Mouse (Mus musculus) embryonic facial prominence, embryonic 14.5 days (tissue): ENCODE data around the gene Map4. TPM values are rescaled to one million over a fixed set of nuclear protein-coding genes. Genes with fewer than 3 reads are reported as not detected.

Experiments
- ATAC-seq: fragments of 200-750 bp; cut with Nextera tagmentation; 2 replicates; pipeline ENCODE4 v1.8.0; 2017; ENCODE audit warnings: low read depth, moderate number of reproducible peaks, moderate TSS enrichment
- DNase-seq: peaks from one replicate; pipeline ENCODE4 v3.0.0-alpha.2; 2015; ENCODE audit warnings: low spot score
- H3K27ac ChIP-seq: fragments of 300-500 bp; sonication (generic); replicated peaks from 2 replicates; pipeline ENCODE4 v1.5.1; 2014; ENCODE audit warnings: low read depth, mild to moderate bottlenecking, low read length, moderate library complexity
- H3K27me3 ChIP-seq: fragments of 300-500 bp; sonication (generic); replicated peaks from 2 replicates; pipeline ENCODE4 v1.6.1; 2014; ENCODE audit warnings: low read length; ENCODE audit not compliant: control insufficient read depth, insufficient read depth
- H3K36me3 ChIP-seq: fragments of 300-500 bp; sonication (generic); 2 replicates; pipeline ENCODE4 v1.6.1; 2014; ENCODE audit warnings: low read length, mixed read lengths; ENCODE audit not compliant: control insufficient read depth, insufficient read depth
- H3K4me1 ChIP-seq: fragments of 300-500 bp; sonication (generic); 2 replicates; pipeline ENCODE4 v1.6.1; 2014; ENCODE audit warnings: antibody characterized with exemption, low read length; ENCODE audit not compliant: control insufficient read depth, insufficient read depth
- H3K4me2 ChIP-seq: fragments of 300-500 bp; sonication (generic); 2 replicates; pipeline ENCODE4 v1.6.1; 2014; ENCODE audit warnings: low read depth, mild to moderate bottlenecking, low read length, moderate library complexity, mixed read lengths
- H3K4me3 ChIP-seq: fragments of 300-500 bp; sonication (generic); 2 replicates; pipeline ENCODE4 v1.5.1; 2014; ENCODE audit warnings: low read depth, mild to moderate bottlenecking, low read length
- H3K9ac ChIP-seq: fragments of 300-500 bp; sonication (generic); 2 replicates; pipeline ENCODE4 v1.6.1; 2014; ENCODE audit warnings: low read depth, mild to moderate bottlenecking, low read length, moderate library complexity, mixed read lengths
- H3K9me3 ChIP-seq: fragments of 300-500 bp; sonication (generic); 2 replicates; pipeline ENCODE4 v1.6.1; 2016; ENCODE audit warnings: low read length; ENCODE audit not compliant: control insufficient read depth
- WGBS: fragments of 180-500 bp; shearing (Covaris S2); extraction: QIAGEN DNeasy Blood & Tissue Kit; methylation state at CpG from one replicate; pipeline ENCODE4 v1.1.7; 2014; 5-methylcytosine and 5-hydroxymethylcytosine counted together
- polyA plus RNA-seq: library from polyadenylated mRNA; unstranded; fragments of >200 nt; fragmentation: Nextera tagmentation; extraction: Ambion mirVana; gene quantifications from 2 replicates; pipeline ENCODE4 v1.2.1, GENCODE M21; 2014

Map4 gene
- polyA plus RNA-seq, 1 experiment from 2014 or later = 112 TPM

GRCm38 (mm10) chr9:109985416-109985815, 54.2 kb downstream of the Map4 start:
- ATAC-seq = peak; percentile 85; the same call in 1 of the 2 replicates
- Histone ChIP-seq H3K9me3 (no peaks in the 10 kb centered on the region), H3K4me2 (no peak overlapping the region), H3K9ac (no peak overlapping the region), H3K27me3 (no peaks in the 10 kb centered on the region), H3K4me3 (no peak overlapping the region), H3K4me1 (no peaks in the 10 kb centered on the region), H3K36me3 (peaks cover 25% of the 10 kb centered on the region; the same call in 1 of the 2 replicates), H3K27ac (no peak overlapping the region)
- peak; percentile 72 for DNase-seq
- 29% methylated on average over 4 of the region's 4 CpGs for WGBS

GRCm38 (mm10) chr9:109989084-109989483, 57.8 kb downstream of the Map4 start:
- Histone ChIP-seq H3K9me3 (no peaks in the 10 kb centered on the region), H3K4me3 (no peak overlapping the region)
- ATAC-seq = no peak

GRCm38 (mm10) chr9:109997441-109997840, 66.2 kb downstream of the Map4 start:
- no peaks in the 10 kb centered on the region for H3K4me1 ChIP-seq
- WGBS = 80% methylated on average over 4 of the region's 4 CpGs
- no peaks in the 10 kb centered on the region for H3K27me3 ChIP-seq
- DNase-seq (no peak), ATAC-seq (no peak)
- peaks cover 12% of the 10 kb centered on the region; the same call in 1 of the 2 replicates for H3K36me3 ChIP-seq
- H3K4me2 ChIP-seq = no peak overlapping the region
- no peak overlapping the region for H3K4me3 ChIP-seq
- H3K9me3 ChIP-seq = no peaks in the 10 kb centered on the region
- H3K27ac ChIP-seq = no peak overlapping the region
- no peak overlapping the region for H3K9ac ChIP-seq

More at GRCm38 (mm10) chr9:109989084-109989483, 57.8 kb downstream of the Map4 start:
- no peaks in the 10 kb centered on the region for H3K36me3 ChIP-seq
- H3K27ac ChIP-seq = no peak overlapping the region
- WGBS = 86% methylated on average over 1 of the region's 1 CpGs
- H3K27me3 ChIP-seq = no peaks in the 10 kb centered on the region
- DNase-seq = no peak
- H3K9ac ChIP-seq = no peak overlapping the region
- H3K4me2 ChIP-seq = no peak overlapping the region
- no peaks in the 10 kb centered on the region for H3K4me1 ChIP-seq

GRCm38 (mm10) chr9:110001946-110002345, 70.7 kb downstream of the Map4 start:
- no peaks in the 10 kb centered on the region for H3K27me3 ChIP-seq
- H3K27ac ChIP-seq = no peak overlapping the region
- peaks cover 12% of the 10 kb centered on the region; the same call in 1 of the 2 replicates for H3K36me3 ChIP-seq
- H3K9ac ChIP-seq = no peak overlapping the region
- H3K4me1 ChIP-seq = no peaks in the 10 kb centered on the region
- WGBS = 68% methylated on average over 1 of the region's 1 CpGs
- no peak overlapping the region for H3K4me3 ChIP-seq
- no peak for ATAC-seq
- H3K9me3 ChIP-seq = no peaks in the 10 kb centered on the region
- H3K4me2 ChIP-seq = no peak overlapping the region
- DNase-seq = no peak

GRCm38 (mm10) chr9:110002413-110002812, 71.2 kb downstream of the Map4 start:
- ATAC-seq = no peak
- WGBS = 77% methylated on average over 3 of the region's 3 CpGs
- Histone ChIP-seq H3K4me3 (no peak overlapping the region), H3K9me3 (no peaks in the 10 kb centered on the region), H3K9ac (no peak overlapping the region), H3K4me2 (no peak overlapping the region), H3K4me1 (no peaks in the 10 kb centered on the region), H3K27me3 (no peaks in the 10 kb centered on the region), H3K36me3 (peaks cover 12% of the 10 kb centered on the region; the same call in 1 of the 2 replicates), H3K27ac (no peak overlapping the region)
- DNase-seq = no peak

- Histone ChIP-seq H3K9me3 (no peaks in the 10 kb centered on the region), H3K27me3 (no peaks in the 10 kb centered on the region), H3K9ac (no peak overlapping the region), H3K4me2 (no peak overlapping the region), H3K27ac (no peak overlapping the region), H3K4me3 (no peak overlapping the region), H3K36me3 (no peaks in the 10 kb centered on the region), H3K4me1 (no peaks in the 10 kb centered on the region)
- no peak for ATAC-seq
- no peak for DNase-seq
- WGBS = 69% methylated on average over 7 of the region's 7 CpGs
Measured at GRCm38 (mm10) chr9:110019224-110019623, 88.0 kb downstream of the Map4 start.

- H3K27me3 ChIP-seq = no peaks in the 10 kb centered on the region
Measured at GRCm38 (mm10) chr9:110020405-110020804, 89.1 kb downstream of the Map4 start.

GRCm38 (mm10) chr9:110021463-110021862, 90.2 kb downstream of the Map4 start:
- no peaks in the 10 kb centered on the region for H3K4me1 ChIP-seq
- DNase-seq (no peak), ATAC-seq (no peak)
- no peak overlapping the region for H3K9ac ChIP-seq
- H3K4me2 ChIP-seq = no peak overlapping the region
- H3K27me3 ChIP-seq = no peaks in the 10 kb centered on the region
- no peaks in the 10 kb centered on the region for H3K9me3 ChIP-seq
- H3K27ac ChIP-seq = no peak overlapping the region
- peaks cover 6% of the 10 kb centered on the region; the same call in 1 of the 2 replicates for H3K36me3 ChIP-seq
- H3K4me3 ChIP-seq = no peak overlapping the region
- 97% methylated on average over 1 of the region's 1 CpGs for WGBS

More at GRCm38 (mm10) chr9:110020405-110020804, 89.1 kb downstream of the Map4 start:
- Histone ChIP-seq H3K4me2 (no peak overlapping the region), H3K36me3 (no peaks in the 10 kb centered on the region), H3K9me3 (no peaks in the 10 kb centered on the region), H3K27ac (no peak overlapping the region), H3K9ac (no peak overlapping the region), H3K4me1 (no peaks in the 10 kb centered on the region), H3K4me3 (no peak overlapping the region)
- WGBS = 76% methylated on average over 5 of the region's 5 CpGs
- DNase-seq (no peak), ATAC-seq (no peak)

- Histone ChIP-seq H3K36me3 (peaks cover 6% of the 10 kb centered on the region; the same call in 1 of the 2 replicates), H3K9ac (no peak overlapping the region), H3K9me3 (no peaks in the 10 kb centered on the region), H3K4me2 (no peak overlapping the region), H3K4me3 (no peak overlapping the region), H3K27ac (no peak overlapping the region), H3K27me3 (no peaks in the 10 kb centered on the region), H3K4me1 (no peaks in the 10 kb centered on the region)
- DNase-seq (no peak), ATAC-seq (no peak)
- WGBS = 97% methylated on average over 2 of the region's 2 CpGs
Measured at GRCm38 (mm10) chr9:110022151-110022550, 90.9 kb downstream of the Map4 start.
